Mouse (Mus musculus): ENCODE measurements around the gene Snrpg. TPM values are rescaled to one million over a fixed set of nuclear protein-coding genes. Genes with fewer than 3 reads are reported as not detected.

The Snrpg gene
- polyA plus RNA-seq, 1 experiment from 2014 or later = 802 TPM

DNA sequence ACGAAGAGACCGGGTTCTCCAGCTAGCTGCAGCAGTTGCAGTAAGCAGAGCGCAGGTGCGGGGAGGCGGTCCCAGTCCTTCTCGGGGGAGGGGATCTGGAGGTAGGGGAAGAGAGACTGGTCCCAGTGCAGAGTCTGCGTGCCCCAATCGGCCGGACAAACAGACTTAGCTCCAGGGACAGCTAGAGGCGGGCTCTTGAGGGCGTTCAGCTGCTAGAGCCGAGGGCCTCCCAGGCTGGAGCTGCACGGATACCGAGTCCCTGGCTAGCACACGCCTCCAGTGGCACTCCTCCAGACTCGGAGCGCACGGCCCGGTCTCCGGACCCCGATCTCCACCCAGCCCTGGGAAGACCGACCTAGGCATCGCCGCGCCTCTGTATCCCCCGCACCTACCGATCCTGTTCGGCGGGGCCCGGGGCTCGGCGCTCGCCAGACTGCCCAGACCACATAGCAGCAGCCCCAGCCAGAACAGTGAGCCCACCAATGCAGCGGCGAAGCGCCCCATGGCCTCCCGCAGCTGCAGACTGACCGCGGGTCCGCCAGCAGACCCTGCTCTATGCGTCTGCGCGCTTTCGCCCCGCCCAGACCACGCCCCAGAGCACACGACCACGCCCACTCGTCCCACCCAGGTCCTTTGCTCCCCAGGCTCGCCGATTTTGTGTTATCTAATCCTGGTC is 25.6 kb downstream of the Snrpg start, which contains the start of gene Pcyox1:
Gene Pcyox1, minus strand, starts transcription at position 574 of the 676 bp plus-strand sequence.
- H3K4me1 ChIP-seq (ENCODE audit: control insufficient read depth, insufficient read depth, low read length) = peaks cover 20% of the 10 kb centered on the region; the same call in 1 of the 2 replicates
- H3K4me2 ChIP-seq (replicated peaks; ENCODE audit: low read depth, low read length) = peak within 1 kb of the TSS; percentile 77
- peak; percentile 93 for ATAC-seq (ENCODE audit: insufficient number of reproducible peaks, insufficient read depth, low FRiP score, low read depth)
- H3K27me3 ChIP-seq (ENCODE audit: control insufficient read depth, insufficient read depth, low read length) = no peaks in the 10 kb centered on the region
- peak within 1 kb of the TSS; percentile 87 for H3K27ac ChIP-seq (ENCODE audit: low read length)
- WGBS = under 1% methylated on average over 51 of the region's 51 CpGs
- H3K4me3 ChIP-seq (ENCODE audit: low read depth, low read length) = peak within 1 kb of the TSS; percentile 82
- H3K9me3 ChIP-seq (ENCODE audit: control insufficient read depth, low read depth, low read length) = no peaks in the 10 kb centered on the region
- peak within 1 kb of the TSS; percentile 73 for H3K9ac ChIP-seq (replicated peaks; ENCODE audit: low read depth, low read length)
- peaks cover 10% of the 10 kb centered on the region; the same call in 1 of the 2 replicates for H3K36me3 ChIP-seq (ENCODE audit: control insufficient read depth, insufficient read depth, low read length)

DNA sequence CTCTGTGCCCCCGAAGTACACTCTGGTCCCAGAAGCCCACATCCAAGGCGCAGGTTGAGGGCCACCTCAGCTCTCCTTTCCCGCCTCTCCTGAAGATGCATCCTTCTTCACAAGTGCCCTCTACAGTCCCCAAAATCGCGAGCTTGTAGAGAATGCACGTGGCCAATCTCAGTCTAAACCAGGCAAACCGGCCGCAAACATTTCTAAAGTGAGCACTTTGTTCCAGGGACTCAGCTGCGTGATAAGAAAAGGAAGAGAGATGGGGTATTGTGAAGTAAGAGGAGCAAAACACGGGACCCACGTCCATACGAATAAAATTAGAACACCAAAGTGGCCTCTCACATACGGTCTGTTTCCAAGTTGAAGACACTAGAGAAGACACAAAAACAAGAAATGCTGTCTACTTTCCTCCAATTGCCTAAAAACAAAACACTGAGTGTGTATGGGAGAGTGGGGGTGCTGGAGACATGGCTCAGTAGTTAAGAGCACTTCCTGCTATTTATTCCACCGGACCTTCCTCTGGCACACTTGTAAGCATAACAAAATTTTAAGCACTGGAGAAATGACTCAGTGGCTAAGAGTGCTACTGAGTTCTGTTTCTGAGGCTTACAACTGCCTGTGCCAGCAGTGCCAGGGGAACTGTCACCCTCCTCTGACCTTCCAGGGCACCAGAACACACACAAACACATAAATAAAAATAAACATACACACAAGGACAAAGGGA is 26.3 kb downstream of the Snrpg start:
- peaks cover 20% of the 10 kb centered on the region; the same call in 1 of the 2 replicates for H3K4me1 ChIP-seq (ENCODE audit: control insufficient read depth, insufficient read depth, low read length)
- H3K36me3 ChIP-seq (ENCODE audit: control insufficient read depth, insufficient read depth, low read length) = peaks cover 4% of the 10 kb centered on the region; the same call in 1 of the 2 replicates
- no peaks in the 10 kb centered on the region for H3K9me3 ChIP-seq (ENCODE audit: control insufficient read depth, low read depth, low read length)
- no peak; the same call in 1 of the 2 replicates for ATAC-seq (ENCODE audit: insufficient number of reproducible peaks, insufficient read depth, low FRiP score, low read depth)
- H3K27ac ChIP-seq (ENCODE audit: low read length) = peak overlapping the region; percentile 87; the same call in 1 of the 2 replicates
- H3K4me2 ChIP-seq (replicated peaks; ENCODE audit: low read depth, low read length) = peak overlapping the region; percentile 77
- peak overlapping the region; percentile 82 for H3K4me3 ChIP-seq (ENCODE audit: low read depth, low read length)
- 6% methylated on average over 14 of the region's 14 CpGs for WGBS
- H3K27me3 ChIP-seq (ENCODE audit: control insufficient read depth, insufficient read depth, low read length) = no peaks in the 10 kb centered on the region
- H3K9ac ChIP-seq (replicated peaks; ENCODE audit: low read depth, low read length) = peak overlapping the region; percentile 73

DNA sequence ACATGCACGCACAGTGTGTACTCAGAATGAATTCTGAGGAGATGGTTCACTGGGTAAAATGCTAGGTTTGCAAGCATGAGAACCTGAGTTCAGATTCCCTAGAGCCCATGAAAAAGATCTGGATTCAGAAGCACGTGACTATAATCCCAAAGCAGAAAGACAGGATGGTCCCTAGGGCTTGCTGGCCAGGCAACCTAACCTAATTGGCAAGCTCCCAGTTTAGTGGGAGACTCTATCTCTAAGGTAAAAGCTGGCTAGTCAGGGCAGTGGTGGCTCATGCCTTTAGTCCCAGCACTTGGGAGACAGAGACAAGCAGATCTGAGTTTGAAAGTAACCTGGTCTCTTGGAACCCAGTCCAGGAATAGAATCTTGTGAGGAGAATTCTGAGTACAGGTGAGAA is 27.9 kb downstream of the Snrpg start:
- Histone ChIP-seq H3K9me3 (ENCODE audit: control insufficient read depth, low read depth, low read length) (no peaks in the 10 kb centered on the region), H3K27me3 (ENCODE audit: control insufficient read depth, insufficient read depth, low read length) (no peaks in the 10 kb centered on the region), H3K9ac (replicated peaks; ENCODE audit: low read depth, low read length) (no peak overlapping the region), H3K4me3 (ENCODE audit: low read depth, low read length) (no peak overlapping the region), H3K27ac (ENCODE audit: low read length) (no peak overlapping the region), H3K4me2 (replicated peaks; ENCODE audit: low read depth, low read length) (no peak overlapping the region), H3K4me1 (ENCODE audit: control insufficient read depth, insufficient read depth, low read length) (peaks cover 20% of the 10 kb centered on the region; the same call in 1 of the 2 replicates), H3K36me3 (ENCODE audit: control insufficient read depth, insufficient read depth, low read length) (peaks cover 3% of the 10 kb centered on the region; the same call in 1 of the 2 replicates)
- no peak for ATAC-seq (ENCODE audit: insufficient number of reproducible peaks, insufficient read depth, low FRiP score, low read depth)
- WGBS = 83% methylated on average over 2 of the region's 2 CpGs

DNA sequence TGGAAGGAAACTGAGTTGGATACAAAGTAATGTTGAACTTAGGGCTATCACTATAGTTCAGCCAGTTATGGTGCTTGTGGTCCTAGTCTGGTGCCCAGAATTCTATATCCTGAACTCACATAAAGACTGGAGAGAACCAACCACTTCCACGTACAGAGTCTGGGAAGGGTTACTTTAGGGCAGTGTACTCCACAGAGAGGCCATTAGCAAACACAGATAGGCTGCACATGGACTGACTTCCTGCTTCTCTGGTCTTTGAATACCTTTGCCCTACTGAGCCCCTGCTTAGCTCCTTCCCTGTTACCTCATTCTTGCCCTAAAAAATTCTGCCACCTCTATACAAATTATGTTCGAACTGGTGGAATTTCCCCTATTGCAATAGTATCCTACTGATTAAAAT is 28.9 kb downstream of the Snrpg start:
- no peak for ATAC-seq (ENCODE audit: insufficient number of reproducible peaks, insufficient read depth, low FRiP score, low read depth)
- H3K4me2 ChIP-seq (replicated peaks; ENCODE audit: low read depth, low read length) = no peak overlapping the region
- H3K27ac ChIP-seq (ENCODE audit: low read length) = no peak overlapping the region
- H3K36me3 ChIP-seq (ENCODE audit: control insufficient read depth, insufficient read depth, low read length) = no peaks in the 10 kb centered on the region
- H3K9ac ChIP-seq (replicated peaks; ENCODE audit: low read depth, low read length) = no peak overlapping the region
- no peaks in the 10 kb centered on the region for H3K27me3 ChIP-seq (ENCODE audit: control insufficient read depth, insufficient read depth, low read length)
- peaks cover 16% of the 10 kb centered on the region; the same call in 1 of the 2 replicates for H3K4me1 ChIP-seq (ENCODE audit: control insufficient read depth, insufficient read depth, low read length)
- H3K9me3 ChIP-seq (ENCODE audit: control insufficient read depth, low read depth, low read length) = no peaks in the 10 kb centered on the region
- no peak overlapping the region for H3K4me3 ChIP-seq (ENCODE audit: low read depth, low read length)
- WGBS = 72% methylated on average over 2 of the region's 2 CpGs

DNA sequence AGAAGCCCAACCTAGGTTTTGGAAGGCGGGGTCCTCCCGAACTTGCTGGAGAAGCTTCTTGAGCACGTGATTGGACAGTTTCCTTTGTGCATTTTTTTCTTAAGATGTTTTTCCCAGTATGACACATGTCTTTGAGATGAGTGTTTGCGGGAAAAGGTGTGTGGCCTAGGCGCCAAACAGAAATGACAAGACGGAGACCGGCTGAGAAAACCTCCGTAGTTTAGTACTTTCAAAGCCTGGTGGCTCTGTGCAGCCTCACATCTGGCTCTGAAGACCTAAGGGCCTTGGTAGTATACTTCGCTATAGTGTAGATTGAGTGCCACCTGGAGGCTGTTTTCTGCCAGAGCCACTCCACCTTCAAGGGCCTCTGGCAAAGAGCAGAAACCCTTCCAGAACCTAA is 29.9 kb downstream of the Snrpg start:
- H3K9ac ChIP-seq (replicated peaks; ENCODE audit: low read depth, low read length) = 0 out of 2 replicates have a peak overlapping the region, but pooled peaks have one; percentile 4
- H3K4me2 ChIP-seq (replicated peaks; ENCODE audit: low read depth, low read length) = peak overlapping the region; percentile 34
- peak overlapping the region; percentile 17; the same call in 1 of the 2 replicates for H3K4me3 ChIP-seq (ENCODE audit: low read depth, low read length)
- H3K4me1 ChIP-seq (ENCODE audit: control insufficient read depth, insufficient read depth, low read length) = peaks cover 7% of the 10 kb centered on the region; the same call in 1 of the 2 replicates
- ATAC-seq (ENCODE audit: insufficient number of reproducible peaks, insufficient read depth, low FRiP score, low read depth) = peak; percentile 42; the same call in 1 of the 2 replicates
- no peaks in the 10 kb centered on the region for H3K9me3 ChIP-seq (ENCODE audit: control insufficient read depth, low read depth, low read length)
- no peak overlapping the region for H3K27ac ChIP-seq (ENCODE audit: low read length)
- no peaks in the 10 kb centered on the region for H3K27me3 ChIP-seq (ENCODE audit: control insufficient read depth, insufficient read depth, low read length)
- 6% methylated on average over 9 of the region's 9 CpGs for WGBS
- H3K36me3 ChIP-seq (ENCODE audit: control insufficient read depth, insufficient read depth, low read length) = no peaks in the 10 kb centered on the region

DNA sequence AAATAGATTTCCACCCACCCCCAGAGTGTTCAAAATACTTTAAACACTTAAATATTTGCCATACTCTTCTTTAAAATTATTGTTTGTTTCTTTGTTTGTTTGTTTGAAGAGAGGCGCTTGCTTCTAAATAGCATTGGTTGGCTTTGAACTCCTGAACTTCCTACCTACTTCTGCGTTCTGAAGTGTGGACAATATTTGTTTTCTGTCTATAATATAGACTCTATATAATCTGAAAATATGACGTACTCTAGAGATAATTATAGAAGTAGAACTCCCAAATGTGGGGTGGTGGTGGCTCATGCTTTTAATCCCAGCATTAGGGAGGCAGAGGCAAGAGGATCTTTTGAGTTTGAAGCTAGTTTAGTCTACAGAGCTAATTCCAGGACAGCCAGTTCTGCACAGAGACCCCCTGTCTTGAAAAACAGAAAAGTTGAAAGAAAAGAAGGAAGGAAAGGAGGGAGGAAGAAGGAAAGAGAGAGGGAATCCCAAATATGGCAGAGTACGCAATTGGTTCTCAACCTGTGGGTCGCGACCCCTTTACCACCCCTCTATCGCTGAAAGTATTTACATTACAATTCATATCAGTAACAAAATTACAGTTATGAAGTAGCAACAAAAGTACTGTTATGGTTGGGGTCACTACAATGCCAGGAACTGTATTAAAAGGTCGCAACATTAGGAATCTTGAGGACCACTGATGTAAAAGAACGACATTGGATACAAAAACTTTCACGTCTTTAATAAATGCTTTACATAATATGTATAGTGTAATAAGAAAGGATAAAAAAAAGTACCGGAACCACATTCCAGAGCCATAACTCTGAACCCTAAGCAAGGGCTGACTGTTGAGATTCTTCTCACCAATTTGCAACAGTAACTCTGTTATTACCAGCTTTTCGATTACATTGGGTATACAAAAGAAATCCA is 31.8 kb downstream of the Snrpg start:
- Histone ChIP-seq H3K9me3 (ENCODE audit: control insufficient read depth, low read depth, low read length) (no peaks in the 10 kb centered on the region), H3K9ac (replicated peaks; ENCODE audit: low read depth, low read length) (no peak overlapping the region; the same call in 1 of the 2 replicates), H3K27ac (ENCODE audit: low read length) (peak overlapping the region; percentile 99; the same call in 1 of the 2 replicates), H3K4me3 (ENCODE audit: low read depth, low read length) (peak overlapping the region; percentile 70), H3K4me1 (ENCODE audit: control insufficient read depth, insufficient read depth, low read length) (peaks cover 3% of the 10 kb centered on the region; the same call in 1 of the 2 replicates), H3K36me3 (ENCODE audit: control insufficient read depth, insufficient read depth, low read length) (peaks cover 5% of the 10 kb centered on the region; the same call in 1 of the 2 replicates), H3K27me3 (ENCODE audit: control insufficient read depth, insufficient read depth, low read length) (no peaks in the 10 kb centered on the region), H3K4me2 (replicated peaks; ENCODE audit: low read depth, low read length) (peak overlapping the region; percentile 37)
- 34% methylated on average over 12 of the region's 12 CpGs for WGBS
- ATAC-seq (ENCODE audit: insufficient number of reproducible peaks, insufficient read depth, low FRiP score, low read depth) = no peak

DNA sequence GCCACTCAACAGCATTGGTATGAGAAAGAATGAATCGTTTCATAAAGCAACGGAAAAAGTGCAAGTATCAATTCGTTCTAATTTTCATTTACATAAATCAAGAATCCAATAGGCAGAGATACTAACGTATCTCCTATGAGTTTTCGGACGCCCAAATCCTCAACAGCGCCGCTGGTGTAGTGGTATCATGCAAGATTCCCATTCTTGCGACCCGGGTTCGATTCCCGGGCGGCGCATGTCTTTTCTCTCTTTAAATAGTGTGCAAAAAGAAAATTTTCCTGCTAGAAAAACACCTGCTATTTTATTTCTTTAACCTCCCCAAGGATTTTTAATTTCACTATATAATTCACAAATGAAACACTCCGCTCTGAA is 32.6 kb downstream of the Snrpg start:
- H3K27me3 ChIP-seq (ENCODE audit: control insufficient read depth, insufficient read depth, low read length) = no peaks in the 10 kb centered on the region
- peak overlapping the region; percentile 99 for H3K27ac ChIP-seq (ENCODE audit: low read length)
- H3K4me3 ChIP-seq (ENCODE audit: low read depth, low read length) = peak overlapping the region; percentile 70
- no peaks in the 10 kb centered on the region for H3K9me3 ChIP-seq (ENCODE audit: control insufficient read depth, low read depth, low read length)
- ATAC-seq (ENCODE audit: insufficient number of reproducible peaks, insufficient read depth, low FRiP score, low read depth) = peak; percentile 69
- under 1% methylated on average over 15 of the region's 15 CpGs for WGBS
- peaks cover 5% of the 10 kb centered on the region; the same call in 1 of the 2 replicates for H3K36me3 ChIP-seq (ENCODE audit: control insufficient read depth, insufficient read depth, low read length)
- peaks cover 3% of the 10 kb centered on the region; the same call in 1 of the 2 replicates for H3K4me1 ChIP-seq (ENCODE audit: control insufficient read depth, insufficient read depth, low read length)
- peak overlapping the region; percentile 93 for H3K9ac ChIP-seq (replicated peaks; ENCODE audit: low read depth, low read length)
- peak overlapping the region; percentile 37 for H3K4me2 ChIP-seq (replicated peaks; ENCODE audit: low read depth, low read length)

Data from stomach, embryonic 14.5 days (tissue).